Mouse (Mus musculus) liver, postnatal 0 days (tissue): ENCODE results near the gene Aff4. TPM values are rescaled to one million over a fixed set of nuclear protein-coding genes. Genes with fewer than 3 reads are reported as not detected.
A peak's percentile ranks its signal among the peaks of the same experiment; 100 is the strongest.

Source experiments
- ATAC-seq: fragments of 200-750 bp; cut with Nextera tagmentation; 2 replicates; pipeline ENCODE4 v1.8.0; 2017; ENCODE audit warnings: mild to moderate bottlenecking, moderate library complexity
- DNase-seq: peaks from one replicate; pipeline ENCODE4 v3.0.0-alpha.2; 2016
- H3K27ac ChIP-seq: fragments of 300-500 bp; sonication (generic); 2 replicates; pipeline ENCODE4 v1.5.1; 2014; ENCODE audit warnings: antibody characterized with exemption, moderate library complexity, mild to moderate bottlenecking, low read depth
- H3K27me3 ChIP-seq: fragments of 300-500 bp; sonication (generic); 2 replicates; pipeline ENCODE4 v1.6.1; 2014; ENCODE audit warnings: low read length, control low read depth, mixed read lengths; ENCODE audit not compliant: insufficient read depth
- H3K36me3 ChIP-seq: fragments of 300-500 bp; sonication (generic); replicated peaks from 2 replicates; pipeline ENCODE4 v1.6.1; 2014; ENCODE audit warnings: mild to moderate bottlenecking, control low read depth, low read length, moderate library complexity, mixed read lengths; ENCODE audit not compliant: insufficient read depth
- H3K4me1 ChIP-seq: fragments of 300-500 bp; sonication (generic); 2 replicates; pipeline ENCODE4 v1.6.1; 2014; ENCODE audit warnings: antibody characterized with exemption, mild to moderate bottlenecking, control low read depth; ENCODE audit not compliant: insufficient read depth
- H3K4me2 ChIP-seq: fragments of 300-500 bp; sonication (generic); 2 replicates; pipeline ENCODE4 v1.6.1; 2014; ENCODE audit warnings: low read depth, mild to moderate bottlenecking, low read length, moderate library complexity, mixed read lengths
- H3K4me3 ChIP-seq: fragments of 300-500 bp; sonication (generic); 2 replicates; pipeline ENCODE4 v1.5.1; 2014; ENCODE audit warnings: low read depth, low read length
- H3K9ac ChIP-seq: fragments of 300-500 bp; sonication (generic); replicated peaks from 2 replicates; pipeline ENCODE4 v1.6.1; 2014; ENCODE audit warnings: mild to moderate bottlenecking, moderate library complexity
- H3K9me3 ChIP-seq: fragments of 300-500 bp; sonication (generic); 2 replicates; pipeline ENCODE4 v1.6.1; 2016; ENCODE audit warnings: mild to moderate bottlenecking, control low read depth, low read length, mixed read lengths
- CTCF ChIP-seq: sonication (generic); IDR thresholded peaks from 2 replicates; pipeline ENCODE4 v1.5.1; 2016; ENCODE audit warnings: antibody characterized with exemption, low read depth
- EP300 ChIP-seq: IDR thresholded peaks from 2 replicates; pipeline ENCODE4 v1.6.1; 2016; ENCODE audit warnings: antibody characterized with exemption, low read depth, mild to moderate bottlenecking
- WGBS: fragments of 180-500 bp; shearing (Covaris S2); extraction: QIAGEN DNeasy Blood & Tissue Kit; methylation state at CpG from one replicate; pipeline ENCODE4 v1.1.7; 2014; ENCODE audit not compliant: insufficient replicate concordance; 5-methylcytosine and 5-hydroxymethylcytosine counted together
- polyA plus RNA-seq: library from polyadenylated mRNA; unstranded; fragments of >200 nt; fragmentation: Nextera tagmentation; extraction: Ambion mirVana; gene quantifications from 2 replicates; pipeline ENCODE4 v1.2.1, GENCODE M21; 2015

Aff4 gene
- polyA plus RNA-seq, 1 experiment from 2014 or later: 12.4 TPM

- no peaks in the 10 kb centered on the region for H3K27me3 ChIP-seq
- no peak overlapping the region for H3K4me2 ChIP-seq
- no peaks in the 10 kb centered on the region for H3K36me3 ChIP-seq
- ATAC-seq (no peak), DNase-seq (no peak)
- no peaks in the 10 kb centered on the region for H3K9me3 ChIP-seq
- TF ChIP-seq EP300: no peak
- TF ChIP-seq CTCF: no peak
- 33% methylated on average over 2 of the region's 2 CpGs for WGBS
- no peak overlapping the region for H3K4me3 ChIP-seq
- no peak overlapping the region for H3K27ac ChIP-seq
- H3K4me1 ChIP-seq: peaks cover 2% of the 10 kb centered on the region
- no peak overlapping the region for H3K9ac ChIP-seq
Measured at GRCm38 (mm10) chr11:53345738-53346137, 4.9 kb upstream of the Aff4 start.

- WGBS: under 1% methylated on average over 34 of the region's 35 CpGs
- 0 out of 2 replicates have a peak, but pooled peaks cover 2% of the 10 kb centered on the region for H3K36me3 ChIP-seq
Measured at GRCm38 (mm10) chr11:53351224-53351942, 750 bp downstream of the Aff4 start.

GRCm38 (mm10) chr11:53351943-53352590, 1.4 kb downstream of the Aff4 start:
- peak overlapping the region; percentile 99 for H3K27ac ChIP-seq
- no peak for DNase-seq
- peak overlapping the region; percentile 91 for H3K4me2 ChIP-seq
- ATAC-seq: no peak
- no peak for TF ChIP-seq EP300
- no peak for TF ChIP-seq CTCF
- peak overlapping the region; percentile 87 for H3K4me3 ChIP-seq
- H3K4me1 ChIP-seq: peaks cover 10% of the 10 kb centered on the region; the same call in 1 of the 2 replicates
- no peaks in the 10 kb centered on the region for H3K9me3 ChIP-seq
- 7% methylated on average over 14 of the region's 14 CpGs for WGBS
- H3K9ac ChIP-seq: peak overlapping the region; percentile 99
- no peaks in the 10 kb centered on the region for H3K27me3 ChIP-seq
- 0 out of 2 replicates have a peak, but pooled peaks cover 2% of the 10 kb centered on the region for H3K36me3 ChIP-seq

More at GRCm38 (mm10) chr11:53351224-53351942, 750 bp downstream of the Aff4 start:
- H3K27ac ChIP-seq: peak overlapping the region; percentile 99
- peak overlapping the region; percentile 91 for H3K4me2 ChIP-seq
- peak overlapping the region; percentile 99 for H3K9ac ChIP-seq
- H3K4me3 ChIP-seq: peak overlapping the region; percentile 87
- peaks cover 10% of the 10 kb centered on the region; the same call in 1 of the 2 replicates for H3K4me1 ChIP-seq
- no peaks in the 10 kb centered on the region for H3K27me3 ChIP-seq
- peak; percentile 71 for DNase-seq
- ATAC-seq: peak; percentile 9; the same call in 1 of the 2 replicates
- TF ChIP-seq EP300: no peak
- no peak for TF ChIP-seq CTCF
- no peaks in the 10 kb centered on the region for H3K9me3 ChIP-seq

- Histone ChIP-seq H3K27me3 (no peaks in the 10 kb centered on the region), H3K4me2 (no peak overlapping the region), H3K4me3 (no peak overlapping the region), H3K36me3 (peaks cover 5% of the 10 kb centered on the region; the same call in 1 of the 2 replicates), H3K9me3 (no peaks in the 10 kb centered on the region), H3K4me1 (peaks cover 12% of the 10 kb centered on the region; the same call in 1 of the 2 replicates), H3K27ac (peak overlapping the region; percentile 44; the same call in 1 of the 2 replicates), H3K9ac (no peak overlapping the region)
- DNase-seq (no peak), ATAC-seq (peak; percentile 65)
- TF ChIP-seq EP300: no peak
- no peak for TF ChIP-seq CTCF
- WGBS: 75% methylated on average over 5 of the region's 5 CpGs
Measured at GRCm38 (mm10) chr11:53358504-53359155, 8.0 kb downstream of the Aff4 start.

- Histone ChIP-seq H3K36me3 (peaks cover 8% of the 10 kb centered on the region; the same call in 1 of the 2 replicates), H3K4me2 (no peak overlapping the region), H3K4me3 (no peak overlapping the region), H3K4me1 (no peaks in the 10 kb centered on the region), H3K9me3 (no peaks in the 10 kb centered on the region), H3K9ac (no peak overlapping the region), H3K27ac (peak overlapping the region; percentile 55; the same call in 1 of the 2 replicates), H3K27me3 (no peaks in the 10 kb centered on the region)
- DNase-seq (no peak), ATAC-seq (peak; percentile 66)
- no peak for TF ChIP-seq CTCF
- no peak for TF ChIP-seq EP300
- WGBS: 79% methylated on average over 2 of the region's 2 CpGs
Measured at GRCm38 (mm10) chr11:53367032-53367431, 16.4 kb downstream of the Aff4 start.

GRCm38 (mm10) chr11:53378918-53379317, 28.3 kb downstream of the Aff4 start:
- Histone ChIP-seq H3K27me3 (no peaks in the 10 kb centered on the region), H3K9me3 (no peaks in the 10 kb centered on the region), H3K36me3 (peaks cover 24% of the 10 kb centered on the region), H3K4me1 (peaks cover 3% of the 10 kb centered on the region; the same call in 1 of the 2 replicates), H3K27ac (no peak overlapping the region), H3K9ac (no peak overlapping the region), H3K4me3 (no peak overlapping the region), H3K4me2 (no peak overlapping the region)
- no peak for DNase-seq
- no peak for ATAC-seq
- no peak for TF ChIP-seq CTCF
- WGBS: 68% methylated on average over 1 of the region's 1 CpGs
